Mouse (Mus musculus) heart, embryonic 11.5 days (tissue): ENCODE data around the gene Afap1. TPM values are rescaled to one million over a fixed set of nuclear protein-coding genes. Genes with fewer than 3 reads are reported as not detected.
A peak's percentile ranks its signal among the peaks of the same experiment; 100 is the strongest.

Experiments
- ATAC-seq: fragments of 200-750 bp; cut with Nextera tagmentation; replicated peaks from 2 replicates; pipeline ENCODE4 v1.8.0; 2017; ENCODE audit warnings: moderate library complexity; ENCODE audit not compliant: insufficient number of reproducible peaks, low FRiP score, low TSS enrichment
- H3K27ac ChIP-seq: fragments of 300-500 bp; sonication (generic); 2 replicates; pipeline ENCODE4 v1.5.1; 2014; ENCODE audit warnings: mild to moderate bottlenecking, low read depth, low read length
- H3K27me3 ChIP-seq: fragments of 300-500 bp; sonication (generic); 2 replicates; pipeline ENCODE4 v1.6.1; 2014; ENCODE audit warnings: mild to moderate bottlenecking, low read length, mixed read lengths; ENCODE audit not compliant: control insufficient read depth, insufficient read depth
- H3K36me3 ChIP-seq: fragments of 300-500 bp; sonication (generic); 2 replicates; pipeline ENCODE4 v1.6.1; 2014; ENCODE audit warnings: mild to moderate bottlenecking, low read length, moderate library complexity, mixed read lengths; ENCODE audit not compliant: control insufficient read depth, insufficient read depth
- H3K4me1 ChIP-seq: fragments of 300-500 bp; sonication (generic); 2 replicates; pipeline ENCODE4 v1.6.1; 2014; ENCODE audit warnings: low read length; ENCODE audit not compliant: control insufficient read depth, insufficient read depth
- H3K4me2 ChIP-seq: fragments of 300-500 bp; sonication (generic); 2 replicates; pipeline ENCODE4 v1.6.1; 2014; ENCODE audit warnings: mild to moderate bottlenecking, moderate library complexity
- H3K4me3 ChIP-seq: fragments of 300-500 bp; sonication (generic); 2 replicates; pipeline ENCODE4 v1.5.1; 2014; ENCODE audit warnings: low read depth, low read length
- H3K9ac ChIP-seq: fragments of 300-500 bp; sonication (generic); 2 replicates; pipeline ENCODE4 v1.6.1; 2014; ENCODE audit warnings: mild to moderate bottlenecking, low read depth, low read length, moderate library complexity
- H3K9me3 ChIP-seq: fragments of 300-500 bp; sonication (generic); replicated peaks from 2 replicates; pipeline ENCODE4 v1.6.1; 2016; ENCODE audit warnings: low read length; ENCODE audit not compliant: control insufficient read depth
- WGBS: fragments of 180-500 bp; shearing (Covaris S2); extraction: QIAGEN DNeasy Blood & Tissue Kit; methylation state at CpG from one replicate; pipeline ENCODE4 v1.1.7; 2014; ENCODE audit not compliant: insufficient replicate concordance; 5-methylcytosine and 5-hydroxymethylcytosine counted together
- polyA plus RNA-seq: library from polyadenylated mRNA; unstranded; fragments of >200 nt; fragmentation: Nextera tagmentation; extraction: Ambion mirVana; gene quantifications from 2 replicates; pipeline ENCODE4 v1.2.1, GENCODE M21; 2014

Gene Afap1
- polyA plus RNA-seq, 1 experiment from 2014 or later, result 19.9 TPM

DNA sequence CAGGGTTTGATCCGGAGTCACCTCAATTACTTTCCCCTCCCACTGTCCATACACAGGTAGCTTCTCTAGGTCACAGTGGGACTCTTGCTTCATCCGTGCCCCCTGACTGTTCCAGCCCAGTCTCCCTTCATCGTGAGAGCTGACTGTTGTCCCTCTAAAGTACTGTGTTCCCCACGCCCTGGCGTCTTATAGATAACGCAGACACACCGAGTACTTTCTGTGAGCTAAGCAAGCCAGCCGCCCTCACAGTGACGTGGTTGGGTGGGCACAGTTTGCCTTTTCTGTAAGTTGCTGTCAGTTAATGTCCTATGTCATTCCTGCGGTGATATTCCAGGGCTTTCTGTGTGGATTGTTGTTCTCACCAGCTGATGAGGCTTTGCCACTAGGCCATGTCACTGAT, 39.9 kb downstream of the Afap1 start:
- Histone ChIP-seq H3K36me3 (no peaks in the 10 kb centered on the region; the same call in 1 of the 2 replicates), H3K9ac (no peak overlapping the region), H3K4me1 (peaks cover 44% of the 10 kb centered on the region), H3K27ac (no peak overlapping the region), H3K27me3 (no peaks in the 10 kb centered on the region), H3K4me2 (no peak overlapping the region), H3K4me3 (no peak overlapping the region), H3K9me3 (no peaks in the 10 kb centered on the region)
- WGBS, result 46% methylated on average over 10 of the region's 10 CpGs
- ATAC-seq, result no peak

DNA sequence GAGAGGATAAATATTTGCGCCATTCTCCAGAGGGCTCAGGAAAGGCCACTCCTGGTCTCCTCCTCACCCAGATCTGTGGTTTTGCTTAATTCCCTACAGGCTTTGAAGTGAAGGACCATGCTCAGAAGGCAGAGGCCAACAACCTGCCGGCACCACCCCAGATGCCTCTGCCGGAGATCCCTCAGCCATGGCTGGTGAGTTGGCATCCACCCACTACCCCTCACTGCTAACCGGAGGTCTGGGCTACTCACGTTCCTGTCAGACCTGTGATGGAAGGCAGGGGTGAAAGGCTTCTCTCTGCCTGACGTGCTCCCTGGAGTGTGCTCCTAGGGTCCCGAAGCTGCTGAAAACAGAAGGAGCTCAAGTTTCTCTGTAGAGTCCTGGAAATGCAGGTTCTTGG, 42.8 kb downstream of the Afap1 start:
- Histone ChIP-seq H3K9ac (no peak overlapping the region), H3K4me2 (no peak overlapping the region), H3K4me3 (no peak overlapping the region), H3K9me3 (no peaks in the 10 kb centered on the region), H3K4me1 (peaks cover 54% of the 10 kb centered on the region), H3K27ac (no peak overlapping the region), H3K36me3 (no peaks in the 10 kb centered on the region; the same call in 1 of the 2 replicates), H3K27me3 (no peaks in the 10 kb centered on the region)
- no peak for ATAC-seq
- WGBS, result 67% methylated on average over 7 of the region's 7 CpGs

DNA sequence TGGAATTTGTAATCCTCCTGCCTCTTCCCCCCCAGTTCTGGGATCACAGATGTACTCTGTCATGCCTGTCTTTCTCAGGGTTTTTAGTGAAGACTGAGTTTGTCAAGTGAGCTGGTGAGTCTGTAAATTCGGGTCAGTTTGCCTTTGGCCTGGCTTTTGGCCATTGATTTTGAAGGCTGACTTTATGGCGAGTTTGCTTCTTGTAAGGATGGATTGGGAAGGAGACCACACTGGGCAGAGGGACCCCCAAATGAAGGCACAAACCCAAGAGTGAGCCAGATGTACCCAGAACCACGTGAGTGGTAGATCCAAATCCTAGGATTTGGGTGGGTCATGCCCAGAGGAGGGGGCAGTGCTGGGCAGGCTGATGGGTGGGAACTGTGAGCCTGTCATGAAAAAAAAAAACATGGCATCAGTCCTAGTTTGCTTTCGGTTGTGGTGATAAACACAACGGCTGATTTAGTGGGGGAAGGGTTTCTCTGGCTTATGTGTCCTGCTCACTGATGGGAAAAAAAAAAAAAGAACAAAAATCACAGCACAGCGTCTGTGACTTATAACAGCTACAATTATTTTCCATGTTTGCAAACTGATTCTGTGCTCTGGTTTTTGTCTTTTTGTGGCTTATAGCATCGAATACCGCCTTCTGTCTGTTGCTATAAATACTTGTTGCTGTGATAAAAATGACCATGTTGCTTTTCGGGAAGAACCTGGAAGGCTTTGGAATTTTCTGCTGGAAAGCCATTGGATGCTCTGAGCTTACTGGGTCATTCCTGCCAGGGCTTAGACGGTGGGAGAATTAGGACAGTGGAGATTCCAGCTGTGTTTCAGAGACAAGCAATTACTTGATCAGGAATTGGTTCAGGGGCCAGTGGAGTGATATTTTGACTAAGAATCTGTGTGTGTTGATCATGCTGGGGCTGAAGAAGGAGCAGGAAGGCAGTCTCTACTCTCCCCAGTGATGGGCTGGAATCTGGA, 45.4 kb downstream of the Afap1 start:
- Histone ChIP-seq H3K4me1 (peaks cover 55% of the 10 kb centered on the region), H3K27ac (peak overlapping the region; percentile 41; the same call in 1 of the 2 replicates), H3K27me3 (no peaks in the 10 kb centered on the region), H3K9ac (no peak overlapping the region), H3K36me3 (no peaks in the 10 kb centered on the region; the same call in none of the 2 replicates), H3K4me2 (peak overlapping the region; percentile 17; the same call in 1 of the 2 replicates), H3K4me3 (no peak overlapping the region), H3K9me3 (no peaks in the 10 kb centered on the region)
- ATAC-seq, result no peak
- WGBS, result 42% methylated on average over 10 of the region's 10 CpGs

DNA sequence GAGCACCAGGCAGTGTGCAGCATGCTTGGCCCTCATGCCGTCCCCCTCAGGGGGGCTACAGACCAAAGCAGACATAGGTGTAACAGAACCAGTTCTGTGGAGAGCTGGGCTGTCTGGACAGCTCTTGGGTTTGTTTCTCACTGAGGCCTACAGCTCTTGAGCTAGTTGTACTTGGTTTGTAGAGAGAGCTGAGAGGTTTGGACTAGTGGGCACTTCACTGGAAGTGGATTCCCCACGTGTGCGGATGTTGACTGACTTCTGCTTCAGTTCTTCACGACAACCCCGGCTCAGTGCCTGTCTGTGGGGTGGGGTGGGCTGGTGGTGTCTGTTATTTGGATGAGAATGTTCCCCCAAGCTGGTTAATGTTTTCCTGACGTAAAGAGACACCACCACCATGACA, 46.8 kb downstream of the Afap1 start:
- Histone ChIP-seq H3K27ac (no peak overlapping the region), H3K27me3 (no peaks in the 10 kb centered on the region), H3K4me1 (peaks cover 47% of the 10 kb centered on the region), H3K36me3 (no peaks in the 10 kb centered on the region; the same call in none of the 2 replicates), H3K4me2 (no peak overlapping the region), H3K4me3 (no peak overlapping the region), H3K9ac (no peak overlapping the region), H3K9me3 (no peaks in the 10 kb centered on the region)
- ATAC-seq, result no peak
- WGBS, result 68% methylated on average over 6 of the region's 6 CpGs

DNA sequence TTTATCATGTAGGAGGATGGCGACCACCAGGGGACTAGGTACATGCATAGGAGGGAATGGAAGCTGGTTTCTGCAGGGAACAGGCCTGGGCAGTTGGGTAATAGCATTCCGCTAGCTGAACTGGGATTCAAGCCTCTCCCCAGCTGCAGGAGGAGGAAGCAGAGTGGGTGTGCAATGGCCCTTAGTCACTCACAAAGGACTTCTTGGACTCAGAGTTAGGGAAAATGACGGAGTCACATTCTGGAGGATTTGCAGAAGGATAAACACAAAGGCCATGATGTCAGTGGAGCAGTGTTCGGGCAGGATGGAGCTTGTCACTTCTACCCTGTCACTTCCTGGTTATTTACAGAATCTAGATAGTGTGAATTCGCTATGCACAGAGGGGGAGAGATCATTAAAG, 50.4 kb downstream of the Afap1 start:
- Histone ChIP-seq H3K4me1 (peaks cover 61% of the 10 kb centered on the region), H3K4me3 (no peak overlapping the region), H3K27ac (peak overlapping the region; percentile 59), H3K36me3 (peaks cover 6% of the 10 kb centered on the region), H3K9me3 (no peaks in the 10 kb centered on the region), H3K4me2 (no peak overlapping the region), H3K27me3 (no peaks in the 10 kb centered on the region), H3K9ac (no peak overlapping the region)
- WGBS, result 53% methylated on average over 5 of the region's 5 CpGs
- ATAC-seq, result no peak

DNA sequence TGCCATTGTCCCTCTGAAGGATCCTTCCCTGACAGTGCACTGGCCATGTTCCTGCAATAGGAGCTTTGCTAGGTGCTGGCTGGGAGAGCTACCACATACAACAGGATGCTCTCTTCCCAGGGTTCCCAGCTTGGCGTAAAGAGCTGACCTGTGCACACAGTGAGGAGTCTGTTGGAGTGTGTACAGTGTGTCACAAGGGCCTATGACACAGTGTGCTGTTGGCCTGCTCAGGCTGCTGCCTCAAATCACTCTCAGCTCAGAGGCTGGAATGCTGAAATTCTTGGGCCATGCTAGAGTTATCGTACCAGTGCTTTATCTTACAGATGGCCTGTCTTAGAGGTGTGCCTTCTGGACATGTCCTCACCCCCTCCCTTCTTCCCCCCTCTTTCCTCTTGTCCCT, 53.7 kb downstream of the Afap1 start:
- 56% methylated on average over 2 of the region's 2 CpGs for WGBS
- Histone ChIP-seq H3K4me1 (peaks cover 49% of the 10 kb centered on the region), H3K4me3 (no peak overlapping the region), H3K9me3 (no peaks in the 10 kb centered on the region), H3K27ac (no peak overlapping the region; the same call in 1 of the 2 replicates), H3K36me3 (peaks cover 16% of the 10 kb centered on the region), H3K4me2 (no peak overlapping the region), H3K9ac (no peak overlapping the region), H3K27me3 (no peaks in the 10 kb centered on the region)
- no peak for ATAC-seq

DNA sequence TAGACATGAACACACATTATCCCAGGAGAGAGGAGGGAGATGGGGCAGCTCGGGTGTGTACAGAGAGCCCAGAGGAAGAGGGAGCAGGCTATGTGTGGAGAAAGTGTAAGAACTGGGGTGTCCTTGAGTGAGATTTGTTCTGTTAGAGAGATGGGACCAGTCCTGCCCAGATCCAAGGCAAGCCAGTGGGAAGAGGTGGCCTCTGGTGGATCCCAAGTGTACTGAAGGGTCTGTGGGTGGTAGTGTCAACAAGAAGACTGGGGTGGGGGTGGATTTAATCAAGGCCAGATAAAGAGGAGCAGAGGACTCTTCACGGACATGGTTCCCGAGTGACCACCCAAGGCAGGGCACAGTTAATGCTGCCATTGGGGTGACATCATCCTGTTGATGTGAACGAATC, 54.3 kb downstream of the Afap1 start:
- H3K27ac ChIP-seq, result no peak overlapping the region
- no peak overlapping the region for H3K9ac ChIP-seq
- peaks cover 16% of the 10 kb centered on the region for H3K36me3 ChIP-seq
- ATAC-seq, result no peak
- no peak overlapping the region for H3K4me2 ChIP-seq
- 42% methylated on average over 4 of the region's 4 CpGs for WGBS
- no peaks in the 10 kb centered on the region for H3K9me3 ChIP-seq
- no peaks in the 10 kb centered on the region for H3K27me3 ChIP-seq
- H3K4me1 ChIP-seq, result peaks cover 46% of the 10 kb centered on the region
- H3K4me3 ChIP-seq, result no peak overlapping the region

DNA sequence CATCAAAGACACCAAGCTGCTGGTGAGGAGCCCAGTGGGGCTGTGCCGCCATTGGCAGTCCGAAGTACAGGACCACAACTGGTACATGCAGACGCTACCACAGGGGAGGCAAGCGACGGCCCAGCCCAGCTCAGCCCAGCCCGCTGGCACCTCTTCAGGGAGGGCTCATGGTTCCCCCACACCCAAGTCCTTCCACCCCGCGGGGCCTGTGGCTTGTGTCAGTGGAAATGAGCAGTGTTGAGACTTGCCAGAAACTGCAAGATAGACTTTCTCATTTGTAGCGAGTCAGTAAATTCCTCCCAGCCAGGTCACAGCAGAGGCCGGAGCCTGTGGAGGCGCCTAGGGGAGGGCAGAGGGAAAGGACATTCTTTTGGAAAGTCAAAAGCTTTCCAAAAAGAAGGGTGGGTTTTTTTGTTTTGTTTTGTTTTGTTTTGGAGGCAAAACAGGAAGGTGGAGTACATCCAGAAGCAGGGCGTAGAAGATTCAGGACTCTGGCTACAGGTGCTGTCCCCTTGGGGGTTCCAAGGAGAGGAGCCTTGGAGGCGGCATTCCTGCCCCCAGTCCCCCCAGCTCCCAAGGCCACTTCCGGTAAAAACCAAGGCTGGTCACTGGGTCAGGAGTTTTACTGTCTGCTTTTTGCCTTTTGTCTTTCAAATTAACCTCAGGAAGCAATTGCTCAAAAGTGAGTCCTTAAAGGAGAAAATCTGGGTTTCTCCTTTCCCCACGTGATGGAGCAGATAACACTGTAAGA, 55.3 kb downstream of the Afap1 start:
- H3K27ac ChIP-seq, result peak overlapping the region; percentile 37
- no peak for ATAC-seq

More for the DNA sequence above, 55.3 kb downstream of the Afap1 start:
- H3K4me1 ChIP-seq, result peaks cover 36% of the 10 kb centered on the region
- H3K9ac ChIP-seq, result no peak overlapping the region
- peaks cover 18% of the 10 kb centered on the region; the same call in 1 of the 2 replicates for H3K36me3 ChIP-seq
- H3K9me3 ChIP-seq, result no peaks in the 10 kb centered on the region
- H3K27me3 ChIP-seq, result no peaks in the 10 kb centered on the region
- WGBS, result 65% methylated on average over 15 of the region's 15 CpGs
- no peak overlapping the region for H3K4me3 ChIP-seq
- H3K4me2 ChIP-seq, result no peak overlapping the region
